Mouse (Mus musculus): ENCODE results near the gene Mxd4.

The Mxd4 gene

DNA sequence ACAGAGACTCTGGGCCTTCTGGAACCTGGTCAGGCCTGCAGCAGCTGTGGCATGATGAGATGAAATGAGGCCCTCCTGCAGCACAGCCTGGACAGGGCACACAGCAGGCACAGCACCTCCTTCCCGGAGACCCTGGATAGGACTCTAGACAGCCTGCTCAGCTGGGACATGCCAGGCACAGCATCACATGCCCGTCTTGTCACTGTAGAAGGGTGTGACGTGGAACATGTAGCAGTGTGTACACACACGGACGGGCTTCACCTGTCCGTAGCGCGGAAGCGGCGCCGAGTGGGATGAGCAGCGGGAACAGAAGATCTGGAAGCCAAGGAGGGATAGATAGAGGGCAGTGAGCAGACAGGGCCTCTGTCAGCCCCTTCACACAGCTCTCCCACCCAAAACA, 8.3 kb upstream of the Mxd4 start:
- DNase-seq, result peak; percentile 88

DNA sequence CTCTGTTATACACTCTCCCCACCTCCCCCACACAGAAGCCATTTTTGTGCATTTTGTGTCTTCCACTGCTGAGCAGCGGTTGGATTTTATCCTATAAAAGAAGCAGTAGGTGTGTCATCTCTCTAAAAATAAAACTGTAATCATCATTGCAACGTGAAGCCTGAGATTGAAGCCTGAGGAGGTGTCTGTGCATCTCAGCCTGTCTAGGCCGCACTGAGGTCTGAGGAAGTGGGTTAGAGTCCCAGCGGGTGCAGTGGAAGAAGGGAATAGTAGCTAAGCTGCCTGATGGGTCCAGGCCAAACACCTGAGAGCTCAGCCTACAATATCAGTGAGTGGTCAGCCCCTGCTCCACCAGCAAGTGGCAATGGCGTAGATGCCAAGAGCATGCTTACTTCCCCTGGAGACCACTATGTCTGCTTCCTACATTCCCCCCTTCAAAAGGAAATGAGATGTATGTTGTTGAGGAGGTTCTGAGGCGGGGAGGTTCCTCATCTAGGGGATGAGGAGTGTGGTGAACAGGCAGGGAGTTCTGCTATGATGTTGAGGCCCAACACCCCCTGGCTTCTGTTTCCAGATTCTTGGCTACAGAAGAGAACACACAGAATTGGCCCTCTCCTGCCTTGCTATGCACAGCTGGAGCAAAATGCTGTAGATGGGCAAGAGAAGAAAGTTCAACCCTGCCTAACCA, 7.6 kb upstream of the Mxd4 start:
- peak; percentile 80 for DNase-seq

DNA sequence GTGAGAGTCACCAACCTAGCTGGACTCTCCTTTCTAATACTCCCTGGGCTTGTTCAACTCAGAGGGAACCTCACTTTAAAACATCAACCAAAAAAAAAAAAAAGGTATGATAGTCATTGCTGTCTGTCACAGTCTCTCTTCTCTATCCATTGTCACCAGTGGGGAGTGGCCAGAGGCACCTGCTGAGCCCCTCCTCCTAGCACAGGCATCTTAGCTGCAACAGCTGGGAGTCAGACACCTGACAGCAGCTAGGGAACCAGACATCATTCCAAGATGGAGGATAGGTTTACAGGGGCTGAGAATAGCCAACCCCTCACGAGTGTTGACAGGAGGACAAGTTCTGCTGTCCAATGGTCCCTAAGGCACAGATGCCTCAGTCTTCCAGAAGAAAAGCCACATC, 6.9 kb upstream of the Mxd4 start:
- DNase-seq, result no peak

DNA sequence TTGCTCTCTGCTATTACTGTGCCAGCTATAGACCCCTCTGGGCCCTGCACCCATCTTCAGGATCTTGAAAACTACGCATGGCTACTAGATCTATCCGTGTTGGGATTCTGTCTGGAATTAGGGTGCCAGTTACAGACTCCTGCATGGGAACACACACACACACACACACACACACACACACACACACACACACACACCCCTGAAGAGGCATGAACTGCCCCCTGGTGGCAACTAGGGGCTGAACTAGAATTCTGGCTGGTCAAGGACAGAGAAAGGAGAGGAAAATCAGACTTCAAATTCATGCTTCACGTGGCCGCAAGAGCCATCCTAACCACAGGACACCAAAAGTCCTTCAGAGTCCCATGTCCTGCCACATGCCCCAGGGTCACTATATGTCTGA, 4.3 kb upstream of the Mxd4 start:
- no peak for DNase-seq

DNA sequence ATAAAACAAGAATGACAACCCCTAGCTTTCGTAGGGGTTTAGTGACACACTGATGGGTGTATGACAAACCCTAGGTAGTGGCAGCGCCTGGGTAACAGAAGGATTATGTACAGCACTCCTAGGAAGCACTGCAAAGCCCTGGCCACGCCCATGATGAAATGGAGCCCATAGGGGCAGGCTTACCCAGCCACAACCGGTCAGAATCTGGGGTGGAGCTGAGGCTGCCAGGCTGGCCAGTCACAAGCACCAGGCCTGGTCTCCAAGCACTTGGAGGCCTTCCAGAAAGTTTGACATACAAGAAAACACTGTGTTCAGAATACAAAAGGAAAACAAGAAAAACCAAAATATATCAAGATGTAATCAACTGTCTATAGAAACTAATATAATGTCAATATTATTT, 3.5 kb upstream of the Mxd4 start:
- peak; percentile 96 for DNase-seq

DNA sequence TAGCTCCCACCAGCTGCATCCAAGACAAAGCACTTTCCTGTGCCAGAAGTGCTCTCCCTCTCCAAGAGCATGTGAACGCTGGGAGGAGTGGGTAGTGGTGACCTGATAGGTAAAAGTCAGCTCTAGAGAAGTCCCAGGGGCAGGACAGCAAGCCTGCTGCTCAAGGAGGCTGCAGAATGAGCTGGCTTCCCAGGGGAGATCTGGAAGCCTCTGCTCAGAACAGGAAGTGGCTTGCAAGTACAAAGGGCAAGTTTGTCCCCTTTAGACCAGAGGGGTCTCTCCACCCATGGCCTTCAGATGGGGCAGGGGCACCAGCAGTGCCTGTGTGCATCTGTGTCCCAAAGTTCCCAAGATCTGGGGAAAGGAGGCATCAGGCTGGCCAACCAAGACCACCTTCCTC, 2.0 kb upstream of the Mxd4 start:
- peak; percentile 93 for DNase-seq

DNA sequence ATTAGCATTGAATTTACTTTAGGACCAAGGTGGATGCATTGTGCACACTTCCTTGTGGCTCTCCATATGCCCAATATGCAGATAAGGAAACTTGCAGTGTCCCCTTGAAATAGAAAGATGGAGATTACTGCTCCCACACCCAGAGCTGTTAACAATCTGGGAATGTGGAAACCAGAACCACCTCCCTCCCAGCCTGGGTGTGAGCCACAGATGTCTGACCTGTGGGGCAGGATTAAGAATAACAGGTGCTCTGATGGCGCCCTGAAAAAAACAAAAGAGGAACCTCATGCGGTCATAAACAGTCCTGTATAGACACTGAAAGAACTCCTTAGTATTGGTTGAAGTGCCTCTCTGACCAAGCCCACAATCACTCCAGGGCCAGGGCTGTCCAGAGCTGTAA, 1.3 kb upstream of the Mxd4 start:
- DNase-seq, result peak; percentile 88

DNA sequence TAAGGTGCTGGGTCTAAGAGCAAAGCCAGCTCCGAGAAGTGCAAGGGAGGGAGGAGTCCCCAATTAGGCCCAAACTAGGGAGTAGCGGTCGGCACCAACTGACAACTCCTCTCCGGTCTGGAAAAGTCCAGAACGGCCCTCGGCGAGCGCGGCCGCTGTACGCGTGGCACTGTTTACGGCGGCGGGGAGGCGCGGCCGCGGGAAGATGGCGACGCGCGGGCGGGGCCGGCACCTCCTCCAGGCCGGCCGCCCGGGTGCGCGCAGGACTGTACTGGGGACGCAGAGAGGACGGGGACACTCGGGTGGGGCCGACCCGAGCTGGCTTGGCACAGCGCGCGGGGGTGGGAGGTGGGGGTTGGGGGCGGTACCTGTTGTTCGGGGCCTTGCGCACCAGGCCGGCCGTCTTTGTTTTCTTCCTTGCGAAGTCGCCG, 544 bp downstream of the Mxd4 start:
- peak; percentile 98 for DNase-seq

DNA sequence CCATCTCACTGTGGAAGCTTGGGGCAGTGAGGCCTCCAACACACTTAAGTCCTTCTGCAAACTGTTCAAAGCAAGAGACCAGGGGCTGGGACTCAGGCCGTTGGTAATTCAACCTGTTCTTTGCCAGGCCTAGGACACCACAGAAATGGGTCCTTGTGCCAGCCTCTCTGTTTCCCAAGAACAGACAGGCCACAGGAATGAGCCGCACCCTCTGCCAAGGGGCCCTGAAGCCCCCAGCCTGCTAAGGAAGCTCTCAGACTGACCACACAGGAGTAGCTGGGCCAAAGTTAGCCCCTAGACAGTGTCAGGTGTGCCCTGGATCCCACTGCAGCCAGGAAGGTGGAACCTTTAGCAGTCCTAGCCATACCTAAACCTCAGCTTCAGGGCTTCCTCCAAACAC, 1.1 kb downstream of the Mxd4 start:
- peak; percentile 94 for DNase-seq

DNA sequence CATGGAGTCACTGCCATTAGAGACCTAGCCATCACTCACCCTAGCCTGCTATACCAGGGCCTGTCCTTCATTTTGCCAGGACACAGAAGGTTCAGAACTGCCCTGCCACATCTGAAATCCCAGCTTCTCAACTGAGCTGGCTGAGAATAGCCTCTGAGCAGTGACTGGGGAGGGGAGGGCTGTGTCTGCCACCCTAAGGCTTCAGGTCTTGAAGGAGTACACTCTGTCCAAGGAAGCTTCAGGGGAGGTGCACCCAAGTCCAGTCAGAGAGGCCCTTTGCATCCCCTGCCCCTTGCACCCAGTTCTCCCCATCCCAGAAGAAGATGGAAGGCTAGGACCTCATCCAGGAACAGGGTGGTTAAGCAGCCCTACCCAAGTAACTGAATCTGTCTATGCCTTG, 1.7 kb downstream of the Mxd4 start:
- peak; percentile 92 for DNase-seq

DNA sequence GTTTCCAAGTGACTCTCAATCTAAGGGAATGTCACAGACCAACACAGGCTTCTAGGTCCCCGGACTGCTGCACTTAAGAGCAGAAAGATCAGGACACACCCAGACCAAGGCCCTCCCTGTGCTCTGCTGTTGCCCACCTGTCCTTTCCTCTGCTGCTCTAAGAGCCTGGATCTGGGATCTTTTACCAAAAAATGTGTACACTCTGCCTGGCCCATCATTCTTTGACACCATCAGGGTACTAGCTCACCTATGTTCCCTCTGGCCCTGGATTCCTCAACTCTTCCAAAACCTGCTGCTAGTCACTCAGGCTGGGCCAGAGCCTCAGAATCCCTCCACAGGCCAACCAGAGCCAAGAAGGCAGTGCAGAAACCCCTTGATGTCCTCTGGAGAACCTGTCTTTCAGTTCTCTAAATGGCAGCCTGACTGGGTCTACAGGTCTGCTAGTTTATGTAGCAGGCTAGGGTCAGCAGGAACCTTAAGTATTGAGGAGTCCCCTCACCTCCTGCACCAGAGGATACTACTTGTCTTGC, 2.4 kb downstream of the Mxd4 start:
- DNase-seq, result peak; percentile 90

DNA sequence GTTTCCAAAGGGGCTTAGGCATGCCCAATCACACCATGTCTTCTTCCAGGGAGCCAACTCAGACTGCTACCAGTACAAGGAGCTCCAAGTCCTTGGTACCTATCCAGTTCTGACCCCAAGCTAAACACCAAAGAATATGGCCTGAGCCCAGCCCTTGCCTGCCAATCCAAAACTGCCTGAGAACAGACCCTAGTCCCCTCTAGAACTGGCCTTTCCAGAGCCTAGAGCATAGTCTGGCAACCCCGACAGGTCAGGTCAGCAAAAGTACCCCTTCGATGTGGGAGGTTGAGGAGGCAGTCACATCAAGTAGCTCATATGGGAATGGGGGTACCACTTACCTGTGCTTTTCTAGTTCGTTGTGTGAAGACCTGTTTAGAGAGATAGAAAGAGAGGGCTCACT, 3.5 kb downstream of the Mxd4 start:
- DNase-seq, result peak; percentile 90

DNA sequence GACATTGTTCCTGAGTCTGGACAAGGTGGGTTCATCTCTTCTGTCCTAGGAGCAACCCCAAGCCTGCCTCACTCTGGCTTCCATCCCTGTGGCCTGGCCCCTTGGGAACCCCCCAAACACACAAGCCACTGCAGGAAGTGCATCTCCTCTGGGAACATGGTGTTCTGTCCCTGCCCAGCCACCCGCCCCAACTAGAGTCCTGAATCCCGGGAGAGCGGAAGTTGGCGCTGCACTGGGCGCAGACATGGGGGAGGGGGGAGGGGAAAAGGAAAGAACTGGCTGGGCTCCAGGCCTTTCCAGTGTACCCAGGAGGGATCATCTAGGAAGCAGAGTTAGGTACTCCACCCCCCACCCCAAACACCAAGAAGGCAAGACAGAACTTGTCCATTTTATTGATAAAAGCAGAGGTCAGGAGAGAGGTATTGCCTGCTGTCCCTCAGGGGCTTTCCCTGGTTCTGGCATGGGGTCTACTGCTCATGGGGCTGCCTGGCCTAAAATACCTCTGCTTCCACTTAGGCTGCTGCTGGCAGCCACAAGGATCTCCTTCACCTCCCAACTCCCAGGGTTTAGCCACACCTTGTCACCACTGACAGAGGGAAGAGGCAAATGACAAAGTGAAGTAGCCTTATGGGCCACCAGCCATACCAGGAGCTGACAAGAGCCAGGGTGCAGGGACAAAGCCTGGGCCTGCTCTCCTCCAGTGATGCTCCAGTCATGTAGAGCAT, 4.2 kb downstream of the Mxd4 start:
- peak; percentile 99 for DNase-seq

DNA sequence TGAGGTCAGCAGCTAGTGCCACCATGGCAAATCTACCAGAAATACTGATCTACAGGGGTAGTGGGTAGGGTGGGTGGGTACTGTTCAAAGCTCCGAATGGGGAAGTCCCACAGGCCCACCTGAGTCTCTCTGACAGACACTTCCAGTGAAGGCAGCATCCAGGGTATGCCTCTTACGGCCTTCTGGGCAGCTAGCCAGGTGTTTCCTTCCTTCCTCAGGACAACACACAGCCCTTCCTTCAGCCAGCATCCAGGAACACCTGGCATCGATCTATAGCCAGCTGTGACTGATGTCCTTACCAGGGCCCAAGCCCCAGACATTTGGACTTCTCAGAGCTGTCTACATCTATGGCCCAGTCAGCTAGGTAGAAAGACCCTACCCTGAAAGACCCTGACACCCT, 5.0 kb downstream of the Mxd4 start:
- peak; percentile 98 for DNase-seq

DNA sequence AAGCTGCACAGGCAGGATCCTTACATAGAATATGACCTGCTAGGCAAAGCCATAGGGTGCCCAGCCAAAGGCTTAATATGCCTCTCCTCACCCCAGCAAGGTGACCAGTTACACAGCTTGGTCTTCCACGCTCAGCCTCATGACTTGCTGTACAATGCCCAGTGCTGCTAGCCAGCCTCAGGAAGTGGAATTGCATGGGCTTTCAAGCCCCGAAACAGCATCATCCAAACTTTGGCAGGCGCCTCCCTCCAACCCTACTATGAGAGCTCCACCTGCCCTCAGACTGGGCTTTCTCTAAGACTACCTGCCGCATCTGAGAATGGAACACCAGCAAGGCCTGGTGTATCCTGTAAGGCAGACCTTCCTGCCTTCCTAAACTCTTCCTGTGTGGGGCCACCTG, 9.7 kb downstream of the Mxd4 start:
- peak; percentile 84 for DNase-seq

DNA sequence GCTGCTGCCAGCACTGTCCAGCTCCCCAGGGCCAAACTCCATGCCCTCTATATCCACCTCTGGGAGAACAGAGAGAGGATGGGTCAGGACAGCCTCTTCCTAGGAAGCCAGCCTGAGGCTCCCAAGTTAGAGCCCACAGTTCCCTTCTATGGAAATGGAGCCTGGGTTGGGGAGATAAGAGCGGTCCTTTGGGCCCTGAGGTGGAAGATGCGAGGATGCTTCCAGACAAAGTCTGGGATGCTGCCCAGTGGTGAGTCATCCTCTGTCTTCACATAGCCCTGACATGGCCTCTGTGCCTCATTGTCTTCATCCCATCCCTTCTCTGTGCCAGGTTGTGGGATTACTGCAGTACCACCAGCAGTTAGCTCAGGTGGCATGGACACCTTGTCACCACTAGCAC, 10.4 kb downstream of the Mxd4 start:
- peak; percentile 86 for DNase-seq

DNA sequence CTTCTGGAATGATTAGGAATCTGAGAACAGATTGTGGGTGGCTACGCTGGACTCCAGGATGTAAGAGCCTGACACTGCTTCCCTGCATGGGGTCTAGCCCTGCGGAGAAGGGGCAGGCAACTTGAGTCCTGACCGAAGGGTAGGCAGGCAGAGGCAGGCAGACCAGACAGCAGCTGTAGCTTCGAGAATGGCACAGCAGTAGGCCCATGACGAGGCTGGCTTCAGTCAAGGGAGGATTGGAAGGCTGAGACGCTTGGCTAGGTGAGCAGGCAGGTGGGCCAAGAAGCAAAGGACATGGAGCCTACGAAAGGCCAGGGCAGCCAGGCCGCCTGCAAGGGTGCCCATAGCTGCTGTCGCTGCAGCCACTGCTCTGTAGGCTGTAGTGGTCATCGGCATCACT, 10.8 kb downstream of the Mxd4 start:
- peak; percentile 84 for DNase-seq

DNA sequence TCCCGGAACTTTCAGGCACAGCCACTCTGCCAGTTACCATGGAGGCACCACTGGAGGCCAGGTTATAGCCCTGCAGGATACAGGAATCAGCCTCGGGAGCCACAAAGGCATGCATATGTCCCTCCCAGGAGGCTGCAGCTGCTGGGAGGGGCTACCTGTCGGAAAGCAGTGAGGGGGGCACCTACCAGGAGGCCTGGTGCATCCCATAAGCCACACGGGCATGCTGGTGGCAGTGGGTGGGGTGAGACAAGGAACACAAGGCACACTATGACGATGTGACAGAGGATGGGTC, 12.2 kb downstream of the Mxd4 start:
- DNase-seq, result peak; percentile 87

DNA sequence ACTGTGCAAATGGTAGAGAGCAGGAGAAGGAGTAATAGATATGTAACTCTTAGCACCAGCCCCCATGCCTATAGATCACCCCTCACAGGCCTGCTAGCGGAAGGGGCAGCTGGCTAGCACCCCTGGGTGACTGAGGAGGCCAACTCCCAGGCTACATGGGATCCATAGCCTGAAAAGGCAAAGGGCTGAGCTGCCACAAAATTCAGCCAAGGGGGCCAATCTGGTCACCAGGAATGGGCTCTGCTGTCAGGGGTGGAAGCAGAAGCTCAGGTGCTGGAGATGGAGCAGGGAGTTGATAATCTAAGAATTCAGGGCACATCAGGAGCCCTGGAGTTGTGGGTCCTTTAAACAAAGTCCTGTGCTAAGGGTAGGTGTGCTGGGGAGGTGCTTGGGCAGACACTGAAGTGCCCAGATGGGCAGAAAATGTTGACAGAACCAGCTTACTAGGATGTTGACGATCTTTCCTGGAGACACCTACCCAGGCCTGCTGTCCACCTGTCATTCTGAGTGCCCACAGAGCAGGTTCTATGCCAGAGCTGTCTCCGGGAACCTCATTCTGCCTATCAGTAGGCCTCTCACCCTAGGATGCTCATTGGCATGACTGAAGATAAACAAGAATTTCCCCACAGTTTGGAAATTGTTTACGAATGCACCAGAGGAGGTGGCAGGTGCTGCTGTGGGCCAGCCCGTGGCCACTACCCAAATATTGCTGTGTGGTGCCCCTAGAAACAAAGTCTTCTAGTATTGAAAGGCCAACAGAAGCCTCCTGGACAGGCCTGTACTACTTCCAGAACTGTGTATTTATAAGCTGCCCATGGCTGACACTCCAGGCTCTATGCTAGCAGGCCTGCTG, 12.7 kb downstream of the Mxd4 start:
- peak; percentile 87 for DNase-seq

DNA sequence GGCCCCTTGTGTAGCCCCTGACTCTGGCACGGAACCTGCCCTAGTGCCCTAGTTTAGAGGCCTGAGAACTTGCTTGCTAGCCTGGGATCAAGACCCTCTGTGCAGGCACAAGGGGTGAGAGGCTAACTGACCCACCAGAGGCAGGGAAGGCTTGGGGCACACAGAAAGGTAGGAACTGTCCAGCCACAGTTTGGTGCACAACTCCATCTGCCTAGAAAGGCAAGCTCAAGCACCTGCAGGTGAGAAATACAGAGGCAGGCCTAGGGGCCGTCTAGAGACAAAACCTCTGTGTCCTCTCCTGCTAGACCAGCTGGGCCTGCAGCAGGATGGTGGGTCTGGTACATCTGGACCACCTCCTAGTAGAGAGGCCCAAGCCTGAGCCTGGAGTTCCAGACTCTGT, 13.5 kb downstream of the Mxd4 start:
- DNase-seq, result peak; percentile 90

DNA sequence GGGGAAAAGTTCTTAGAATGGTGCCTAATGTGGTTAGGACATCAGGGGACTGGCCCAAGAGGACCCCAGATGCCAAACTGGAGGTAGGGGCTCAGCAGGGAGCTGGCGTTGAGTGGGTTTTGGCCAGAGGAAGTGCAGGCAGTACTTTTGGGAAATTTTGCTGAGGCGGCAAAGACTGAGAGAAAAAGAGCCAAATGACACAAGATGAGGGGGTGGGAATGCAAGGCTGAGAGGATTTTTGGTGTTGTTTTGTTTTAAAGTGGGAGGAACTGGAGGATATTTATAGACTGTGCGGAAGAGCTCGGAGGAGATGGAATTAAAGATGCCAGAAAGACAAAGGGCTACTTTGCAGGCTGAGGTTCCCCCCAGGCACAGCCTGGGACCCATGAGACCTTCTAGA, 16.8 kb downstream of the Mxd4 start:
- peak; percentile 97 for DNase-seq

DNA sequence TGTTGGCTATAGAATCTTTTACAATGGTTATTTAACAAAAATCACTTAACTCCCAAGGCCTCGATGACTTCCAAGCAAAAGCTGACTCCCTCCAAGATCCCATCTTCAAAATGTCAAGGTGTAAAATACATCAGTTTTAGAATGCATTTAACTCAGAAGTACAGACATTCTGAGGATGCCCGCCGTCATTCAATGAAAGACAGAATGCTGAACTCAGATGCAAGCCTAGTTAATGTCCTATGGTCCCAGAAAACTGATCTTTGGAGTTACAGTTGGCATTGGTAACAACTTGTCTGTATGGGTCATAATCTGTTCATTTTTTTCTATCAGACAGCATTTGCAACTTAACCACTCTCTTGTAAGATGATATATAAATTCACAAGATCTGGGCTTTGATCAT, 17.6 kb downstream of the Mxd4 start:
- no peak for DNase-seq

DNA sequence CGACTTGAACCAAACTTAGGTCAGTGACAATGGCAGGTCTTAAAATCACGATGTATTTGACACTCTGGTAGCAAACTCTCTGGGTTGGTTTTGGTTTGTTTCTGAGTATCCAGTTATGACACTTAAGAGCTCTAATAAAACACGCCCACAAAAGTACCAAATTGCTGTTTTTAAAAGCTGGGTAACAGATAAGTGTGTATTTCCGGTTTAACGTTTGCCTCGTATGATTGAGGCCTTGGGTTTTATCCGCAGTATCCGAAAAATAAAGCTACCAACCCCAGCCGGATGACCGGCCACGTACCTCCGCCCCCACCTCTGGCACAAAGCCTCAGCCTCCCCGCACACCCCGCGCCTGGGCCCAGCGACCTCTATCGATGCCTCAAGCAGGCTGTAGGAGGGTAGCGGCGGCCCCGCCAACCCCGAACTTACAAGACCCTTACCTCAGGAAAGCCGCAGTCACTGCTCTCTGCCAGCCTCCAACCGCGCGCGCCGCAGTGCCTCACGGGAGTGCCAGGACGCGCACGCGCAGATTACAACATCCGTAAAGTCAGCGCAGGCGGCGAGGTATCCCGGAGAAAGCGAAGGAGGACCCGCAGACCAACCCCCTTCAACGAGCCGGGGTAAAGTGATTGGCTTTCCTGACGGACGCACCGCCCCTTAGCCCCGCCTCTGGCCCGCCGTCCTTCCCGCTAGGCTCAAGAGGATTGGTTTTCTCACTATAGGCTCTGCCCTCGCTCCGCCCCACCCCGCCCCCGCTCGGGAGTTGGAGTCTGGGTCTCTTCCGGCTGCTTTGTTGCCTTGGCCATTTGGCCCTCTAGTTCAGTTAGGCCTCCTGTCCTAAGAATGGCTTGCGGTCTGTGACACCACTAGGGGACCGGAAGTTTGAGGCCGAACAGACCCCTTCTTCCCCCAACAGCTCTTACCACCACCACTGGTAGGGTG, 18.3 kb downstream of the Mxd4 start, which contains the start of the genes Poln and Haus3:
TSS of gene Poln (minus strand) at position 499 of the 942 bp plus-strand sequence.
TSS of gene Haus3 (minus strand) at position 578 of the 942 bp plus-strand sequence.
- DNase-seq, result peak; percentile 100
